Mouse (Mus musculus) neural tube, embryonic 11.5 days (tissue): ENCODE data around the gene Tubb4a. TPM values are rescaled to one million over a fixed set of nuclear protein-coding genes. Genes with fewer than 3 reads are reported as not detected.

ENCODE experiments used
- ATAC-seq: fragments of 200-750 bp; cut with Nextera tagmentation; 2 replicates; pipeline ENCODE4 v1.8.0; 2017; ENCODE audit warnings: moderate number of reproducible peaks, mild to moderate bottlenecking, moderate TSS enrichment, moderate library complexity; ENCODE audit not compliant: insufficient read depth, low FRiP score, low TSS enrichment
- DNase-seq: peaks from one replicate; pipeline ENCODE4 v3.0.0-alpha.2; 2015; ENCODE audit warnings: low spot score
- H3K27ac ChIP-seq: fragments of 300-500 bp; sonication (generic); 2 replicates; pipeline ENCODE4 v1.5.1; 2014; ENCODE audit warnings: low read depth, mild to moderate bottlenecking, low read length
- H3K27me3 ChIP-seq: fragments of 300-500 bp; sonication (generic); 2 replicates; pipeline ENCODE4 v1.6.1; 2014; ENCODE audit warnings: mild to moderate bottlenecking, low read length, mixed read lengths; ENCODE audit not compliant: control insufficient read depth, insufficient read depth
- H3K36me3 ChIP-seq: fragments of 300-500 bp; sonication (generic); 2 replicates; pipeline ENCODE4 v1.6.1; 2014; ENCODE audit warnings: mild to moderate bottlenecking, low read length, moderate library complexity, mixed read lengths; ENCODE audit not compliant: control insufficient read depth, insufficient read depth
- H3K4me1 ChIP-seq: fragments of 300-500 bp; sonication (generic); 2 replicates; pipeline ENCODE4 v1.6.1; 2014; ENCODE audit warnings: low read length, mixed read lengths; ENCODE audit not compliant: control insufficient read depth, insufficient read depth
- H3K4me2 ChIP-seq: fragments of 300-500 bp; sonication (generic); 2 replicates; pipeline ENCODE4 v1.6.1; 2014; ENCODE audit warnings: low read depth, mild to moderate bottlenecking, moderate library complexity
- H3K4me3 ChIP-seq: fragments of 300-500 bp; sonication (generic); 2 replicates; pipeline ENCODE4 v1.5.1; 2014; ENCODE audit warnings: low read depth, low read length
- H3K9ac ChIP-seq: fragments of 300-500 bp; sonication (generic); 2 replicates; pipeline ENCODE4 v1.6.1; 2014; ENCODE audit warnings: mild to moderate bottlenecking, low read length
- H3K9me3 ChIP-seq: fragments of 300-500 bp; sonication (generic); 2 replicates; pipeline ENCODE4 v1.6.1; 2016; ENCODE audit warnings: low read length; ENCODE audit not compliant: control insufficient read depth
- WGBS: fragments of 180-500 bp; shearing (Covaris S2); extraction: QIAGEN DNeasy Blood & Tissue Kit; methylation state at CpG from one replicate; pipeline ENCODE4 v1.1.7; 2014; 5-methylcytosine and 5-hydroxymethylcytosine counted together
- polyA plus RNA-seq: library from polyadenylated mRNA; unstranded; fragments of >200 nt; fragmentation: Nextera tagmentation; extraction: Ambion mirVana; gene quantifications from 2 replicates; pipeline ENCODE4 v1.2.1, GENCODE M21; 2014

Tubb4a gene
- polyA plus RNA-seq, 1 experiment from 2014 or later: 229 TPM

DNA sequence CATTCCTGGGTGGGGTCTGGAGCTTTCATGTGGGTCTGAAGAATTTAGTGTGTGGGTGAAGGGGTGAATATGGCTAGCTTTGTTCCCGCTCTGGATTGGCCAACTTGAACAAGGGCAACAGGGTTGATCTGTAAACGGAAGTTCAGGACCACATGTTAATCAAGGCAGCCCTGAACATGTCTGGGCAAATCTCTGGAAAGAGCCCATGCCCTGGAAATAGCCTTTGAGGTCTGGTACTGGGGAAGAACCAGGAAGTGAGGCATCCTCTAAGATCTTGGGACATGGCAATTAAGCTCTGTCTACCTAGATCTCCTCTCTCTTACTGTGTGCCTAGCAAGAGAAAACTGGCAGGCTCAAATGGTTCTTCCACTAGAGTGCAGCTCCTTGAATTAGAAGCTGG lies 34.3 kb upstream of the Tubb4a start:
- no peak overlapping the region for H3K9ac ChIP-seq
- DNase-seq (no peak), ATAC-seq (no peak)
- H3K27ac ChIP-seq: no peak overlapping the region
- no peak overlapping the region for H3K4me2 ChIP-seq
- H3K9me3 ChIP-seq: no peaks in the 10 kb centered on the region
- H3K36me3 ChIP-seq: no peaks in the 10 kb centered on the region
- H3K4me3 ChIP-seq: no peak overlapping the region
- WGBS: 86% methylated on average over 2 of the region's 2 CpGs
- no peaks in the 10 kb centered on the region for H3K27me3 ChIP-seq
- H3K4me1 ChIP-seq: no peaks in the 10 kb centered on the region

DNA sequence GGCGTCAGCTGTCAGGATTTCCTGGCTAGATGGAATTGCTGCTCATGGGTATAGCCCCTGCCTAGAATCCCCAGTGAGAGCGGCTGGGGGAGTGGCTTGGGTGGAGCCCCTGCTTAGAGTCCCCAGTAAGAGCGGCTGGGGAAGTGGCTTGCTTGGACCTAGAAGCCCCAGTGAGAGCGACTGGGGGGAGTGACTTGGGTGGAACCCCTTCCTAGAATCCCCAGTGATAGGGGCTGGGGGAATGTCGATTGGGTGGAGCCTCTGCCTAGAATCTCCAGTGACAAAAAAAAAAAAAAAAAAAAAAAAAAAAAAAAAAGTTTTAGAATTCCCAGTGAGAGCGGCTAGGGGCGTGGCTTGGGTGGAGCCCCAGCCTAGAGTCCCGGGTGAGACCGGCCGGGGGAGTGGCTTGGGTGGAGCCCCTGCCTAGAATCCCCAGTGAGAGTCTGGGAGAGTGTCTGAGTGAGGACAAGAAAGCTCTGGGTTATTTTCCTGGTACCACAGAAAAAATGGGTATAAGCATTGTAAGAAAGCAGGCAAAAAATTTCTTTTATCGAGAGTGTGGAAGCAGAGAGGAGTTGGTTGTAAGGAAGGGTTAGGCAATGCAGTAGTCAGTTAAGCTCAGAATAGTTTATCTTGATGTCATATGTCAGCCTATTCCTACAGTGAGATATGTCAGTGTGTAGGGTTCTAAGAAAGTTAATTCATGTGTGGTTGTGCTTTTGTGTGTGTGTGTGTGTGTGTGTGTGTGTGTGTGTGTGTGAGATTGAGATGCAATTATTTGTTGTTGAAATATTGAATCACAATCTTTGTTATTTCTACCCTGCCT lies 31.2 kb upstream of the Tubb4a start:
- Histone ChIP-seq H3K9me3 (no peaks in the 10 kb centered on the region), H3K36me3 (no peaks in the 10 kb centered on the region), H3K4me2 (no peak overlapping the region), H3K4me1 (no peaks in the 10 kb centered on the region), H3K9ac (no peak overlapping the region), H3K27me3 (no peaks in the 10 kb centered on the region), H3K4me3 (no peak overlapping the region), H3K27ac (no peak overlapping the region)
- 1% methylated on average over 11 of the region's 11 CpGs for WGBS
- ATAC-seq (peak; percentile 67), DNase-seq (peak; percentile 53)

DNA sequence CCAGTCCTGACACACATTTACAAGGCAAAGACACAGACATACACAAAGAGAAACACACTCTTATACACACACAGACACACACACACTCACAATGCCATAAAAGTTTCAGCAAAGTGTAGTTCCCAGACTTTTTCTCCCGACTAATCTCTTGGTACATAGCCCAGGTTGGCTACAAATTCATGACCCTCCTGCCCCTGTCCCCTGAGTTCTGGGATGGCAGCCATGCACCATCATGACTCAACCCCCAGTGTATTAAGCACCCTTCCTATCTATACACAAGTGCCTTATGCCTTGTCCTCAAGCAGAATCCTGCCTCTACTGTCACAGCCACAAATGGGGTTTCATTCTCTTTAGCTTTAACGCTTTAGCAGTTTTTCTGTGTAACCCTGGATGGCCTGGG lies 29.2 kb upstream of the Tubb4a start:
- ATAC-seq (no peak), DNase-seq (no peak)
- Histone ChIP-seq H3K4me2 (no peak overlapping the region), H3K27ac (no peak overlapping the region), H3K36me3 (no peaks in the 10 kb centered on the region), H3K4me1 (no peaks in the 10 kb centered on the region), H3K9me3 (no peaks in the 10 kb centered on the region), H3K9ac (no peak overlapping the region), H3K4me3 (no peak overlapping the region), H3K27me3 (no peaks in the 10 kb centered on the region)
- WGBS: 83% methylated on average over 2 of the region's 2 CpGs

DNA sequence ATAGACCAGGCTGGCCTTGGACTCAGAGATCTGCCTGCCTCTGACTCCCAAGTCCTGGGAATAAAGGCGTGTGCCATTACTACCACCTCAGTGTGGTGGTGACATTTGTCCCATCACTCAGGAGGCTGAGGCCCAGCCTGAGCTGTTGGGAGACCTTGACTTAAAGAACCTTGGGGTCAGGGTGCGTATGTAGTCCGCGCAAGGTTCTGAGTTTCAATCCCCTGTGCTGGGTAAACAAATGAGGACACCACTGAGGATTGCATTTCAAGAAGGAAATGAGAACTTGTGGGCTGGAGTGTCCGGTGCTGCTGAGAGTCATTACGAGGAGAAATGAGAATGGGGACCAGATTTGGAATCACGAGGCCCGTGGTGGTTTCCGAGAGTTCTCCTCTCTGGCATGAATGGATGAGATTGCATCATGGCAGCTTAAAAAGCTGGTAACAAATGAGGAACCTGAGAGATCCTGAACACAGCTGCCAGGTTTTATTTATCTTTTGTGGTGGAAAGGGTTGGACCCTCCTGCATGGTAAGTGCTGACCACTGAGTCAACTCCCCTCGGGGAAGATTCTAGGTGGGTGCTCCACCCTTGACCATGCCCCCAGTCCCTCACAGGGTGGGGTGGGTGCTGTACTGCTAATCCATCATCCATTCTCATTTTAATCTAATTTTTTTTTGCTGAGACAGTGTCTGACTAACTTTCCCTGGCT lies 25.3 kb upstream of the Tubb4a start:
- Histone ChIP-seq H3K4me2 (no peak overlapping the region), H3K36me3 (no peaks in the 10 kb centered on the region), H3K4me3 (no peak overlapping the region), H3K27me3 (no peaks in the 10 kb centered on the region), H3K9me3 (no peaks in the 10 kb centered on the region), H3K9ac (no peak overlapping the region), H3K4me1 (no peaks in the 10 kb centered on the region), H3K27ac (no peak overlapping the region)
- WGBS: 92% methylated on average over 10 of the region's 10 CpGs
- DNase-seq (no peak), ATAC-seq (no peak)

DNA sequence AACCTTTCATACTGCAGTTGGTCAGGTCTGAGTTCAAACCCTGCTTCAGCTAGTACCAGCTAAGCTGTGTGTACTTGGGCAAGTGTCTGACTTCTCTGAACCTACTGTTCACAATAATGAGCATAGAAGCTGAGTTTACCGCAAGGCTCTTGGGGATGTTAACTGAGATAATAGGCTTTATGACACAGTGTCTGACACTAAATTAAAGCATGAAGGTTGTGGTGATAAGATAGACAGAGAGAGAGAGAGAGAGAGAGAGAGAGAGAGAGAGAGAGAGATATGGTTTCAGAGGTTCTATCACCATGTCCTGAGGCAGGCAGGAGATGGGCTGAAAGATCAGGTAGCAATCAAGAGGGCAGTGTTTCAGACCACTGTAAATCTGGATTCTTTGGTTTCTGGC lies 22.4 kb upstream of the Tubb4a start:
- H3K27me3 ChIP-seq: no peaks in the 10 kb centered on the region
- no peak overlapping the region for H3K4me3 ChIP-seq
- no peak overlapping the region for H3K9ac ChIP-seq
- no peaks in the 10 kb centered on the region for H3K9me3 ChIP-seq
- no peaks in the 10 kb centered on the region for H3K4me1 ChIP-seq
- no peak for ATAC-seq
- no peak for DNase-seq
- H3K27ac ChIP-seq: no peak overlapping the region
- no peaks in the 10 kb centered on the region for H3K36me3 ChIP-seq
- no peak overlapping the region for H3K4me2 ChIP-seq
- 86% methylated on average over 1 of the region's 1 CpGs for WGBS

DNA sequence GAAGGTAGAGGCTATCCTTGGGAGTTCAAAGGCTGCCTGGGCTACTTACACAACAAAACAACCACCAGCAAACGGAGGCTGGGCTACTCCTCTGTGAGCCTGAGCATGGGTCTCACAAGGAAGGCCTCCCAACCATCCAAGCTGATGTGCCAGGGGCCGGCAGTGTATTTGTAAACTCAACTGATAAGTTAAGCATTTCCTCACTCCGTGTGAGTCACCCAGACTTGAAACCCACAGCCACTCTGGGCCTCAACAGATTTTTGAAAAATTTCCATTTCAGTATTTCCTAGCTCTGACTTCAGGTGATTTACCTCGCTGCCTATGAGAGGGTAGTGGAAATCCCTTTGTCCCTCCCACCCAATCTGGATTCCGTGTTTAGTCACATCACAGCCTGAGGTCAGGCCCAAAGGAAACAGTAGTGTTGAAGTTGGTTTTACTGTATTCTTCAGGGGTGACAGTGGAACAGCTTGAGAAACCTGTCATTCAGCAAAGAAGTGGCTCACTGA lies 21.1 kb upstream of the Tubb4a start:
- H3K4me2 ChIP-seq: no peak overlapping the region
- H3K9me3 ChIP-seq: no peaks in the 10 kb centered on the region
- no peaks in the 10 kb centered on the region for H3K36me3 ChIP-seq
- H3K27ac ChIP-seq: no peak overlapping the region
- ATAC-seq: no peak
- H3K4me1 ChIP-seq: no peaks in the 10 kb centered on the region
- no peak overlapping the region for H3K9ac ChIP-seq
- no peaks in the 10 kb centered on the region for H3K27me3 ChIP-seq
- DNase-seq: no peak
- H3K4me3 ChIP-seq: no peak overlapping the region
- 59% methylated on average over 5 of the region's 5 CpGs for WGBS

DNA sequence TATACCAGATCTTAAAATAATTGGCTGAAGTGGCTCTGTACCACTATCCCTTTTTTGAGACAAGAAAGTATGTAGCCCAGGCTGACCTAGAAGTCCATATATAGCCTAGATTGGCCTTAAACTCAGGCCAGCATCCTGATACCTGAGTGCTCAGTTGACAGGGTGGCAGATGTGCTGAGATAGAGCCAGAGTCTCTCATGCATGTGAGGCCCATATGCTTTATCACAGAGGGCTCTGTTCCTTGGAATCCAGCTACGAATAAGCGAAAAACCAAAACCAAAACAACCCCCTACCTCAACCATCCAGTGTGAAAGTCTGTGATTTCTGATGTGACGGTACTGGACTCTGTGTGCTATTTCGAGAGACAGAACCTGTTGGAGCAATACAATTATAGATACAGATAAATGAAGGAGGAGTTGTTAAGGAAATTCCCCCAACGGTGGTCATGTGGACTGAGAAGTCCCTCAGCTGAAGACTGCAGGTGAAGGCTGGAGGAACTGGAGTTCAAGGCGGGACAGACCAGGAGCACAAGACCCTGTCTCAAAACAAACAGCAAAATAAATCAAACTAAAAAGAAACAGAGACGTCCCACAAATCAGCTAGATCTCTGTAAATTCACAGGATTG lies 20.6 kb upstream of the Tubb4a start:
- Histone ChIP-seq H3K4me2 (no peak overlapping the region), H3K27me3 (no peaks in the 10 kb centered on the region), H3K27ac (no peak overlapping the region), H3K36me3 (no peaks in the 10 kb centered on the region), H3K4me1 (no peaks in the 10 kb centered on the region), H3K9me3 (no peaks in the 10 kb centered on the region), H3K4me3 (no peak overlapping the region), H3K9ac (no peak overlapping the region)
- DNase-seq (no peak), ATAC-seq (no peak)
- WGBS: 80% methylated on average over 7 of the region's 7 CpGs

DNA sequence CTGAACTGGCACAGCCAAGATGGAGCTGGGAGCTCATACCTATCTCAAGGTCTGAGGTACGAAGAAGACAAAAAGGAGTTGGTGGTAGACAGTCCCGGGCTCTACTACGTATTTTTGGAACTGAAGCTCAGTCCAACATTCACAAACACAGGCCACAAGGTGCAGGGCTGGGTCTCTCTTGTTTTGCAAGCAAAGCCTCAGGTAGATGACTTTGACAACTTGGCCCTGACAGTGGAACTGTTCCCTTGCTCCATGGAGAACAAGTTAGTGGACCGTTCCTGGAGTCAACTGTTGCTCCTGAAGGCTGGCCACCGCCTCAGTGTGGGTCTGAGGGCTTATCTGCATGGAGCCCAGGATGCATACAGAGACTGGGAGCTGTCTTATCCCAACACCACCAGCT lies 19.5 kb upstream of the Tubb4a start:
- no peak for ATAC-seq

More for the DNA sequence above, 19.5 kb upstream of the Tubb4a start:
- no peaks in the 10 kb centered on the region for H3K9me3 ChIP-seq
- no peak overlapping the region for H3K4me2 ChIP-seq
- no peaks in the 10 kb centered on the region for H3K4me1 ChIP-seq
- no peak overlapping the region for H3K27ac ChIP-seq
- DNase-seq: no peak
- no peaks in the 10 kb centered on the region for H3K27me3 ChIP-seq
- H3K9ac ChIP-seq: no peak overlapping the region
- H3K36me3 ChIP-seq: no peaks in the 10 kb centered on the region
- no peak overlapping the region for H3K4me3 ChIP-seq
- WGBS: 89% methylated on average over 5 of the region's 5 CpGs
